Mouse (Mus musculus) liver, adult 2 months (tissue): ENCODE results near the gene Fastkd1. TPM values are rescaled to one million over a fixed set of nuclear protein-coding genes. Genes with fewer than 3 reads are reported as not detected.
"Not testable (repeated sequence)": the region's sequence is repeated elsewhere in the genome, so short reads cannot be mapped to it uniquely, and the experiment has no call there.

Experiments
- DNase-seq: peaks from one replicate; pipeline ENCODE4 v3.0.0-alpha.2; 2011; ENCODE audit warnings: low read depth, low spot score; ENCODE audit errors: extremely low read depth
- H3K27ac ChIP-seq: fragments of 200-500 bp; replicated peaks from 2 replicates; pipeline ENCODE4 v1.5.1; 2012; ENCODE audit warnings: low read depth, mild to moderate bottlenecking, control low read depth, inconsistent platforms, low read length; ENCODE audit not compliant: insufficient read depth
- H3K27me3 ChIP-seq: fragments of 200-500 bp; 2 replicates; pipeline ENCODE4 v1.6.1; 2012; ENCODE audit warnings: mild to moderate bottlenecking, moderate library complexity, low read length, inconsistent platforms; ENCODE audit not compliant: control insufficient read depth, insufficient read depth
- H3K36me3 ChIP-seq: fragments of 200-500 bp; 2 replicates; pipeline ENCODE4 v1.6.1; 2012; ENCODE audit warnings: low read length, inconsistent platforms; ENCODE audit not compliant: control insufficient read depth, insufficient read depth
- H3K4me1 ChIP-seq: fragments of 200-500 bp; 2 replicates; pipeline ENCODE4 v1.6.1; 2011; ENCODE audit warnings: low read length; ENCODE audit not compliant: control insufficient read depth, insufficient read depth
- H3K4me3 ChIP-seq: fragments of 200-500 bp; 2 replicates; pipeline ENCODE4 v1.5.1; 2011; ENCODE audit warnings: low read depth, mild to moderate bottlenecking, control low read depth, low read length, moderate library complexity; ENCODE audit not compliant: insufficient read depth
- H3K79me2 ChIP-seq: fragments of 200-500 bp; 2 replicates; pipeline ENCODE4 v1.6.1; 2012; ENCODE audit warnings: inconsistent platforms, mild to moderate bottlenecking, low read length, moderate library complexity; ENCODE audit not compliant: control insufficient read depth, insufficient read depth
- H3K9ac ChIP-seq: fragments of 200-500 bp; 2 replicates; pipeline ENCODE4 v1.6.1; 2012; ENCODE audit warnings: low read depth, mild to moderate bottlenecking, control low read depth, inconsistent platforms, low read length
- CTCF ChIP-seq: fragments of 200-500 bp; IDR thresholded peaks from 2 replicates; pipeline ENCODE4 v1.5.1; 2011; ENCODE audit warnings: low read depth, low read length, control low read depth
- POLR2A ChIP-seq: fragments of 200-500 bp; IDR thresholded peaks from 2 replicates; pipeline ENCODE4 v1.6.1; 2011; ENCODE audit warnings: low read length, control low read depth; ENCODE audit not compliant: insufficient read depth; ENCODE audit errors: extremely low read depth
- WGBS: fragments of 180-500 bp; shearing (Covaris S2); methylation state at CpG from one replicate; pipeline ENCODE4 v1.1.7; 2018; 5-methylcytosine and 5-hydroxymethylcytosine counted together
- polyA plus RNA-seq: library from polyadenylated mRNA; depleted of rRNA; stranded (reverse); fragments of >200 nt; gene quantifications from 2 replicates; pipeline ENCODE4 v1.2.3, GENCODE M21; 2012
- total RNA-seq: library from RNA; depleted of rRNA; stranded (reverse); fragments of >200 nt; gene quantifications from 2 replicates; pipeline ENCODE4 v1.2.3, GENCODE M21; 2014

The Fastkd1 gene
- total and polyA plus RNA-seq, 2 experiments, result 6.8 to 14.4 TPM

DNA sequence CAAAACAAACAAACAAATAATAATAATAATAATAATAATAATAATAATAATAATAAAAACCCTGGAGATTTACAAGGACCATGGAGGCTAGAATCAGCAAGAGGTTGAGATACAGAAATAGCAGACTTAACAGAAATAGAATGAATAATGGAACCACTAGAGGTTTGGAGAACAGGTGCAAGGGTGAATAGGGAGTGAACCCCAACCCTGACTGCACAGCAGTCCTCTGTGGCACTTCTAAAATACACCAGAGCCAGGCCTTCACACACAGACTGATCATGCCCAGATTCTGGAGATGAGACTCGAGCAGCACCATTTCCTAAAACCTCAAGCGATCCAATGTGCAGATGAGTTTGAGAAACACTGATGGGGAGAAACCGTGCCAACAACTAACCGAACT lies 31.4 kb downstream of the Fastkd1 start:
- no peak for TF ChIP-seq POLR2A
- no peak for TF ChIP-seq CTCF
- Histone ChIP-seq H3K27me3 (no peaks in the 10 kb centered on the region), H3K9ac (no peak overlapping the region), H3K27ac (no peak overlapping the region), H3K79me2 (no peaks in the 10 kb centered on the region), H3K4me3 (no peak overlapping the region), H3K4me1 (no peaks in the 10 kb centered on the region), H3K36me3 (peaks cover under 1% of the 10 kb centered on the region; the same call in 1 of the 2 replicates)
- no peak for DNase-seq
- WGBS, result 96% methylated on average over 4 of the region's 4 CpGs

GRCm38 (mm10) chr2:69679990-69680389 lies 33.3 kb downstream of the Fastkd1 start:
- Histone ChIP-seq H3K27ac (no peak overlapping the region), H3K9ac (no peak overlapping the region), H3K4me3 (no peak overlapping the region), H3K36me3 (no peaks in the 10 kb centered on the region), H3K27me3 (no peaks in the 10 kb centered on the region), H3K4me1 (no peaks in the 10 kb centered on the region), H3K79me2 (no peaks in the 10 kb centered on the region)
- WGBS, result 63% methylated on average over 6 of the region's 6 CpGs
- TF ChIP-seq POLR2A (no peak), CTCF (peak; percentile 17; the same call in 1 of the 2 replicates)
- no peak for DNase-seq

GRCm38 (mm10) chr2:69677215-69677614 lies 36.1 kb downstream of the Fastkd1 start:
- WGBS, result 89% methylated on average over 2 of the region's 2 CpGs
- H3K27ac ChIP-seq, DNase-seq, H3K9ac ChIP-seq, H3K36me3 ChIP-seq, H3K79me2 ChIP-seq, H3K4me3 ChIP-seq, H3K4me1 ChIP-seq, H3K27me3 ChIP-seq: not testable (repeated sequence)

- 51% methylated on average over 2 of the region's 2 CpGs for WGBS
- H3K9ac ChIP-seq, result no peak overlapping the region
- H3K79me2 ChIP-seq, result no peaks in the 10 kb centered on the region
- H3K27me3 ChIP-seq, result no peaks in the 10 kb centered on the region
- H3K36me3 ChIP-seq, result no peaks in the 10 kb centered on the region
- H3K4me1 ChIP-seq, result no peaks in the 10 kb centered on the region
- no peak for DNase-seq
- no peak overlapping the region for H3K4me3 ChIP-seq
- TF ChIP-seq CTCF (no peak), POLR2A (no peak)
- no peak overlapping the region for H3K27ac ChIP-seq
Measured at GRCm38 (mm10) chr2:69676713-69677112, 36.6 kb downstream of the Fastkd1 start.

DNA sequence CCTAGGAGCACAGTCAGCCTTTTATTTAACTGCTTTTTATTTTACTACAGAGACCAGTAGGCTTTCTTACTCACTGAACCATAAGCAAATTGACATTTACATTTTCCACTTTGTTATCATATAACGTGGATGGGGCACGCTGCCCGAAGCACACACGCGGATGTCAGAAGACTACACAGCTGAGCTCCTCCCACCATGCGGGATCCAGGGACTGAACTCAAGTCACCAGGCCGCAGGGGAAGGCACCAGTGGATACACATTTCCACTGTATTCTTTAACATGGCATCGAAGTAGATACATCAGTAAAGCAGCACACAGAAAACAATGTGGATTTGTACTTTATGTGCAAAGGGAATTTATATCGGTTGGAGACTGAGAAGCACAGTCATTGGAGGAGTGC lies 38.0 kb downstream of the Fastkd1 start:
- DNase-seq, result no peak
- no peaks in the 10 kb centered on the region for H3K4me1 ChIP-seq
- no peaks in the 10 kb centered on the region for H3K79me2 ChIP-seq
- TF ChIP-seq POLR2A, result no peak
- TF ChIP-seq CTCF, result no peak
- H3K4me3 ChIP-seq, result no peak overlapping the region
- H3K36me3 ChIP-seq, result peaks cover under 1% of the 10 kb centered on the region; the same call in 1 of the 2 replicates
- WGBS, result 94% methylated on average over 9 of the region's 9 CpGs
- no peak overlapping the region for H3K9ac ChIP-seq
- no peak overlapping the region for H3K27ac ChIP-seq
- H3K27me3 ChIP-seq, result no peaks in the 10 kb centered on the region

- Histone ChIP-seq H3K27me3 (no peaks in the 10 kb centered on the region), H3K4me3 (no peak overlapping the region), H3K9ac (no peak overlapping the region), H3K27ac (no peak overlapping the region), H3K36me3 (peaks cover 4% of the 10 kb centered on the region; the same call in 1 of the 2 replicates), H3K4me1 (no peaks in the 10 kb centered on the region), H3K79me2 (no peaks in the 10 kb centered on the region)
- no peak for TF ChIP-seq POLR2A
- TF ChIP-seq CTCF, result no peak
- 73% methylated on average over 5 of the region's 5 CpGs for WGBS
- DNase-seq, result no peak
Measured at GRCm38 (mm10) chr2:69673723-69674122, 39.6 kb downstream of the Fastkd1 start.
